Mouse (Mus musculus): ENCODE results near the gene Usp1.
"Not testable (repeated sequence)": the region's sequence is repeated elsewhere in the genome, so short reads cannot be mapped to it uniquely, and the experiment has no call there.

Gene Usp1

GRCm38 (mm10) chr4:98923568-98924070 is at the start of gene Usp1:
Gene Usp1, plus strand, starts transcription at chr4:98923810.
- peak; percentile 79 to 84 for DNase-seq (ENCODE audit: low spot score in 2 of 2)

- DNase-seq (ENCODE audit: low spot score in 2 of 2), result no peak
These were observed 40.9 kb upstream of the Usp1 start for GRCm38 (mm10) chr4:98882706-98883105.

- DNase-seq (ENCODE audit: low spot score in 2 of 2), result no peak
These were observed 37.2 kb upstream of the Usp1 start for GRCm38 (mm10) chr4:98886377-98886776.

GRCm38 (mm10) chr4:98887148-98887547 is 36.5 kb upstream of the Usp1 start:
- peak; percentile 38 to 45 for DNase-seq (ENCODE audit: low spot score in 2 of 2)

GRCm38 (mm10) chr4:98910246-98910645 is 13.4 kb upstream of the Usp1 start:
- no peak for DNase-seq (ENCODE audit: low spot score in 2 of 2)

- DNase-seq (ENCODE audit: low spot score in 2 of 2), result no peak
These were observed 5.9 kb upstream of the Usp1 start for GRCm38 (mm10) chr4:98917724-98918123.

- DNase-seq (ENCODE audit: low spot score in 2 of 2), result no peak
These were observed 5.4 kb upstream of the Usp1 start for GRCm38 (mm10) chr4:98918204-98918603.

GRCm38 (mm10) chr4:98920896-98921295 is 2.7 kb upstream of the Usp1 start:
- DNase-seq (ENCODE audit: low spot score in 2 of 2), result no peak

GRCm38 (mm10) chr4:98922061-98922642 is 1.5 kb upstream of the Usp1 start:
- peak in 1 of 2 experiments; percentile 14 for DNase-seq (ENCODE audit: low spot score in 2 of 2)

GRCm38 (mm10) chr4:98922643-98923567 is 705 bp upstream of the Usp1 start:
- DNase-seq (ENCODE audit: low spot score in 2 of 2), result peak; percentile 96 to 98

GRCm38 (mm10) chr4:98924071-98924905 is 678 bp downstream of the Usp1 start:
- DNase-seq (ENCODE audit: low spot score in 2 of 2), result no peak

GRCm38 (mm10) chr4:98924906-98925178 is 1.2 kb downstream of the Usp1 start:
- no peak for DNase-seq (ENCODE audit: low spot score in 2 of 2)

GRCm38 (mm10) chr4:98925250-98925781 is 1.7 kb downstream of the Usp1 start:
- no peak for DNase-seq (ENCODE audit: low spot score in 2 of 2)

GRCm38 (mm10) chr4:98936036-98936435 is 12.4 kb downstream of the Usp1 start:
- DNase-seq (ENCODE audit: low spot score in 2 of 2), result no peak

GRCm38 (mm10) chr4:98938210-98938609 is 14.6 kb downstream of the Usp1 start:
- DNase-seq (ENCODE audit: low spot score in 2 of 2), result not testable (repeated sequence)

- no peak for DNase-seq (ENCODE audit: low spot score in 2 of 2)
These were observed 27.0 kb downstream of the Usp1 start for GRCm38 (mm10) chr4:98950563-98950962.

- no peak for DNase-seq (ENCODE audit: low spot score in 2 of 2)
These were observed 32.4 kb downstream of the Usp1 start for GRCm38 (mm10) chr4:98955986-98956385.

- DNase-seq (ENCODE audit: low spot score in 2 of 2), result no peak
These were observed 36.6 kb downstream of the Usp1 start for GRCm38 (mm10) chr4:98960243-98960642.

- DNase-seq (ENCODE audit: low spot score in 2 of 2), result no peak
These were observed 46.3 kb downstream of the Usp1 start for GRCm38 (mm10) chr4:98969946-98970345.

GRCm38 (mm10) chr4:98975741-98976140 is 52.1 kb downstream of the Usp1 start:
- no peak for DNase-seq (ENCODE audit: low spot score in 2 of 2)

GRCm38 (mm10) chr4:98978288-98978687 is 54.7 kb downstream of the Usp1 start:
- not testable (repeated sequence) for DNase-seq (ENCODE audit: low spot score in 2 of 2)

GRCm38 (mm10) chr4:98978693-98979092 is 55.1 kb downstream of the Usp1 start:
- DNase-seq (ENCODE audit: low spot score in 2 of 2), result no peak
